Mouse (Mus musculus) CH12.LX (cell line): ENCODE measurements around the gene Vegfd.

Source experiments
- CTCF ChIP-seq, 2 experiments: IDR thresholded peaks in 1 of 2; conservative IDR thresholded peaks in 1 of 2; 2 replicates each; pipeline ENCODE4 v1.5.1; 2011 to 2012; ENCODE audit warnings: low read depth in 2 of 2, low read length in 2 of 2, improper control_type of control experiment in 1 of 2, inconsistent platforms in 1 of 2, mild to moderate bottlenecking in 1 of 2, moderate library complexity in 1 of 2
- NELFE ChIP-seq: IDR thresholded peaks from 2 replicates; pipeline ENCODE4 v1.6.1; 2011; ENCODE audit warnings: low read depth, low read length, improper control_type of control experiment

DNA sequence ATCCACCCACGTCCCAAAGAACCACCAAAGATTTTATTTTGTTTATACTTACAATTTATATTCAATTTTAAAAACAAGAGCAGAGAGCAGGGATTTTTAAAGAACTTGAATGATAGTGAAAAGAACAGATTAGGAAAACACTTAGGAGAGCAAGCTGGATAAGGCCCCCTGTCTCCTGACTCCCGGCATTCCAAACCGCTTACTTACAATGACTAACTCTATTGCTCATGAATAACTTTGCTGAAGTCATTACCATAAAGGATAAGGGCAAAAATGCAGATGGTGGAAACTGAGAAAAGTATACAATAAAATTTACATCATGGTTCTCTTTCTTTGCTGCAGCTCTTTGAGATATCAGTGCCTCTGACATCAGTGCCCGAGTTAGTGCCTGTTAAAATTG, 20.9 kb downstream of the Vegfd start:
- no peak for TF ChIP-seq CTCF (conservative IDR thresholded peaks at IDR 0.05 in 1 of 2, IDR thresholded peaks at IDR 0.05 in 1 of 2; ENCODE audit: low read depth in 2 of 2, low read length in 2 of 2)
- TF ChIP-seq NELFE: no peak
